14 mouse cellular contexts compared by ENCODE assay signal in genomic region chr8:122299581-122300254, GRCm38 (mm10). TPM values are rescaled to one million over a fixed set of nuclear protein-coding genes. Genes with fewer than 3 reads are reported as not detected.
DNase-seq lines count a peak whose midpoint lies in the region; ATAC-seq and TF ChIP-seq lines count a peak whose summit lies in the region.
"Had no signal": no experiment of that assay in that cellular context is flagged by ENCODE, and none has a peak within 500 bp of the region (broad histone marks: within the 10 kb centered on the region; RNA-seq: fewer than 3 reads in every experiment).

No protein-coding gene starts in this region.

- DNase-seq in lung, embryonic 14.5 days, result no peak
- DNase-seq in lung, postnatal 0 days (ENCODE audit: low spot score), result no peak
- DNase-seq in heart, postnatal 4 days, result peak; percentile 60
- DNase-seq in thymus, postnatal 36 days, result no peak
- DNase-seq in cerebellum, adult 18-20 months, result no peak
- DNase-seq in retina, embryonic 14.5 days (ENCODE audit: low spot score), result no peak
- DNase-seq: adrenal gland, postnatal 25 days; cerebellum, adult 9-10 months; kidney, adult 8-10 months; layer of hippocampus, postnatal 36 days had no signal

- H3K4me3 ChIP-seq in lung, embryonic 14.5 days (ENCODE audit: low read depth, low read length), result no peak overlapping the region
- H3K4me3 ChIP-seq in lung, postnatal 0 days (ENCODE audit: low read depth, low read length), result no peak overlapping the region
- H3K4me3 ChIP-seq in liver, embryonic 15.5 days (replicated peaks), result 0 out of 2 replicates have a peak overlapping the region, but pooled peaks have one; percentile 5
- H3K4me3 ChIP-seq: embryonic facial prominence, embryonic 12.5 days had no signal

- no peak overlapping the region; the same call in 1 of the 2 replicates for H3K9ac ChIP-seq in lung, embryonic 14.5 days
- no peak overlapping the region for H3K9ac ChIP-seq in lung, postnatal 0 days (replicated peaks; ENCODE audit: low read depth)
- peak overlapping the region; percentile 55; the same call in 1 of the 2 replicates for H3K9ac ChIP-seq in liver, embryonic 15.5 days
- H3K9ac ChIP-seq: embryonic facial prominence, embryonic 12.5 days had no signal

- no peak overlapping the region for H3K4me2 ChIP-seq in lung, embryonic 14.5 days
- no peak overlapping the region for H3K4me2 ChIP-seq in lung, postnatal 0 days (replicated peaks; ENCODE audit: low read depth, low read length)
- H3K4me2 ChIP-seq in liver, embryonic 15.5 days, result peak overlapping the region; percentile 96
- H3K4me2 ChIP-seq: embryonic facial prominence, embryonic 12.5 days had no signal

- WGBS in lung, embryonic 14.5 days, result 58% methylated on average over 16 of the region's 16 CpGs
- WGBS in lung, postnatal 0 days, result 68% methylated on average over 15 of the region's 16 CpGs
- 50% methylated on average over 16 of the region's 16 CpGs for WGBS in liver, embryonic 15.5 days (ENCODE audit: insufficient replicate concordance)

- ATAC-seq in lung, embryonic 14.5 days (ENCODE audit: insufficient read depth), result no peak
- ATAC-seq in lung, postnatal 0 days, result no peak
- ATAC-seq in activated CD4-positive, CD25-positive, alpha-beta regulatory T cell, adult 4 months, result peak; percentile 55
- no peak for ATAC-seq in liver, embryonic 15.5 days (ENCODE audit: insufficient read depth)
- ATAC-seq: Patski had no signal

- no peaks in the 10 kb centered on the region for H3K36me3 ChIP-seq in lung, embryonic 14.5 days (ENCODE audit: insufficient read depth)
- no peaks in the 10 kb centered on the region for H3K36me3 ChIP-seq in lung, postnatal 0 days (ENCODE audit: insufficient read depth, low read length)
- peaks cover 82% of the 10 kb centered on the region for H3K36me3 ChIP-seq in liver, embryonic 15.5 days (replicated peaks)
- H3K36me3 ChIP-seq: embryonic facial prominence, embryonic 12.5 days had no signal

- H3K9me3 ChIP-seq in lung, embryonic 14.5 days (ENCODE audit: low read depth, low read length), result no peaks in the 10 kb centered on the region
- H3K9me3 ChIP-seq in lung, postnatal 0 days (ENCODE audit: low read length), result no peaks in the 10 kb centered on the region
- H3K9me3 ChIP-seq in liver, embryonic 15.5 days (replicated peaks), result no peaks in the 10 kb centered on the region
- H3K9me3 ChIP-seq: embryonic facial prominence, embryonic 12.5 days had no signal

- peak overlapping the region; percentile 42; the same call in 1 of the 2 replicates for H3K27ac ChIP-seq in lung, embryonic 14.5 days (ENCODE audit: low read depth)
- H3K27ac ChIP-seq in lung, postnatal 0 days (ENCODE audit: low read length), result no peak overlapping the region
- peak overlapping the region; percentile 95 for H3K27ac ChIP-seq in liver, embryonic 15.5 days (replicated peaks)
- H3K27ac ChIP-seq: embryonic facial prominence, embryonic 12.5 days had no signal

- TF ChIP-seq CTCF in lung, embryonic 14.5 days (IDR thresholded peaks at IDR 0.05; ENCODE audit: low read depth), result no peak
- TF ChIP-seq CTCF in lung, postnatal 0 days (IDR thresholded peaks at IDR 0.05), result no peak

- H3K27me3 ChIP-seq in lung, embryonic 14.5 days (ENCODE audit: insufficient read depth, low read length), result no peaks in the 10 kb centered on the region
- no peaks in the 10 kb centered on the region for H3K27me3 ChIP-seq in lung, postnatal 0 days (replicated peaks; ENCODE audit: insufficient read depth, low read length)
- no peaks in the 10 kb centered on the region for H3K27me3 ChIP-seq in liver, embryonic 15.5 days
- H3K27me3 ChIP-seq: embryonic facial prominence, embryonic 12.5 days; Patski had no signal

- peaks cover 16% of the 10 kb centered on the region for H3K4me1 ChIP-seq in lung, embryonic 14.5 days (ENCODE audit: insufficient read depth)
- H3K4me1 ChIP-seq in lung, postnatal 0 days (ENCODE audit: insufficient read depth, low read depth, low read length), result peaks cover 6% of the 10 kb centered on the region; the same call in 1 of the 2 replicates
- H3K4me1 ChIP-seq in liver, embryonic 15.5 days (replicated peaks), result peaks cover 100% of the 10 kb centered on the region

- no peak for TF ChIP-seq EP300 in lung, postnatal 0 days (IDR thresholded peaks at IDR 0.05)

RNA-seq across cellular contexts. Expression of gene Zfpm1, which starts 17.8 kb away (rescaled TPM):
- polyA plus RNA-seq in lung, embryonic 14.5 days (2014; fragmentation: Nextera tagmentation; extraction: Ambion mirVana), result 2.7 and 2.9 TPM in 2 replicates
- polyA plus RNA-seq in lung, postnatal 0 days (2015; fragmentation: Nextera tagmentation; extraction: Ambion mirVana), result 1.5 and 1.7 TPM in 2 replicates
- 1 to 10 TPM; 1.7 to 2.2 TPM for polyA plus RNA-seq in activated CD4-positive, CD25-positive, alpha-beta regulatory T cell, adult 4 months (2017; shearing (Covaris generic))
- total RNA-seq in heart, postnatal 4 days (2021), result 10 to 100 TPM; 45.7 to 47.0 TPM
- polyA plus RNA-seq in liver, embryonic 15.5 days (2015; fragmentation: Nextera tagmentation; extraction: Ambion mirVana), result 12.0 and 14.9 TPM in 2 replicates
